Mouse (Mus musculus): ENCODE results near the gene St3gal2. TPM values are rescaled to one million over a fixed set of nuclear protein-coding genes. Genes with fewer than 3 reads are reported as not detected.

Gene St3gal2
- polyA plus RNA-seq, 1 experiment from 2014 or later: 10.1 TPM

GRCm38 (mm10) chr8:110944276-110944876 is 24.7 kb downstream of the St3gal2 start:
- H3K27me3 ChIP-seq (ENCODE audit: insufficient read depth, low read length): no peaks in the 10 kb centered on the region
- H3K9ac ChIP-seq (replicated peaks): no peak overlapping the region
- TF ChIP-seq EP300 (IDR thresholded peaks at IDR 0.05; ENCODE audit: low read depth) (no peak), CTCF (IDR thresholded peaks at IDR 0.05; ENCODE audit: low read depth) (no peak)
- H3K36me3 ChIP-seq (replicated peaks; ENCODE audit: insufficient read depth, low read length): no peaks in the 10 kb centered on the region; the same call in 1 of the 2 replicates
- no peak overlapping the region for H3K4me2 ChIP-seq (ENCODE audit: low read depth, low read length)
- H3K27ac ChIP-seq (ENCODE audit: low read depth): no peak overlapping the region
- DNase-seq: no peak
- no peaks in the 10 kb centered on the region for H3K9me3 ChIP-seq (ENCODE audit: low read length)
- no peak for ATAC-seq
- H3K4me1 ChIP-seq (ENCODE audit: insufficient read depth): peaks cover 10% of the 10 kb centered on the region
- H3K4me3 ChIP-seq (ENCODE audit: low read depth, low read length): no peak overlapping the region
- WGBS (ENCODE audit: insufficient replicate concordance): 53% methylated on average over 7 of the region's 7 CpGs

DNA sequence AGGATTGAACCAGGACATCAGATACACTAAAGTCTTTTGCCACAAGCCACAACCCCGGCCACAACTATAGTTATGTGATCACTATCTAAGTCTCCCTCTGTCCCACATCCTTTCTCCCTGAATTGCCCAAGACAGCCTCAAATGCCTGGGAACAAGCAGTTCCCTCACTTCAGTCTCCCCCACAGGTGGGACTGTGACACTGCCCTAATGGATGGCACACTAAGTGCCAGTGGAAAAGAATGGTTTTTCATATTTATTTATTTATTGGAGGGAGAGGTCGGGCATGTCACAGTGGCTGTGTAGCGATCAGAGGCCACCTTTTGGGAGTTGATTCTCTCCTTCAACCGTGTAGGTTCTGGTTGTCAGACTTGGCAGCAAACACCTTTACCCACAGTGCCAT is 26.0 kb downstream of the St3gal2 start:
- no peak overlapping the region for H3K4me3 ChIP-seq (ENCODE audit: low read depth, low read length)
- H3K4me2 ChIP-seq (ENCODE audit: low read depth, low read length): no peak overlapping the region
- no peak overlapping the region for H3K9ac ChIP-seq (replicated peaks)
- no peak for TF ChIP-seq EP300 (IDR thresholded peaks at IDR 0.05; ENCODE audit: low read depth)
- no peak for TF ChIP-seq CTCF (IDR thresholded peaks at IDR 0.05; ENCODE audit: low read depth)
- ATAC-seq (no peak), DNase-seq (no peak)
- WGBS (ENCODE audit: insufficient replicate concordance): 49% methylated on average over 4 of the region's 4 CpGs
- peaks cover 3% of the 10 kb centered on the region; the same call in 1 of the 2 replicates for H3K36me3 ChIP-seq (replicated peaks; ENCODE audit: insufficient read depth, low read length)
- no peak overlapping the region for H3K27ac ChIP-seq (ENCODE audit: low read depth)
- no peaks in the 10 kb centered on the region for H3K27me3 ChIP-seq (ENCODE audit: insufficient read depth, low read length)
- no peaks in the 10 kb centered on the region for H3K9me3 ChIP-seq (ENCODE audit: low read length)
- H3K4me1 ChIP-seq (ENCODE audit: insufficient read depth): peaks cover 7% of the 10 kb centered on the region

GRCm38 (mm10) chr8:110950065-110950484 is 30.4 kb downstream of the St3gal2 start:
- WGBS (ENCODE audit: insufficient replicate concordance): 73% methylated on average over 17 of the region's 17 CpGs
- ATAC-seq: no peak
- no peak overlapping the region for H3K9ac ChIP-seq (replicated peaks)
- no peaks in the 10 kb centered on the region for H3K27me3 ChIP-seq (ENCODE audit: insufficient read depth, low read length)
- DNase-seq: no peak
- no peak overlapping the region for H3K4me2 ChIP-seq (ENCODE audit: low read depth, low read length)
- no peak overlapping the region for H3K27ac ChIP-seq (ENCODE audit: low read depth)
- H3K9me3 ChIP-seq (ENCODE audit: low read length): no peaks in the 10 kb centered on the region
- TF ChIP-seq CTCF (IDR thresholded peaks at IDR 0.05; ENCODE audit: low read depth) (no peak), EP300 (IDR thresholded peaks at IDR 0.05; ENCODE audit: low read depth) (no peak)
- H3K4me1 ChIP-seq (ENCODE audit: insufficient read depth): peaks cover 2% of the 10 kb centered on the region; the same call in 1 of the 2 replicates
- no peak overlapping the region for H3K4me3 ChIP-seq (ENCODE audit: low read depth, low read length)
- H3K36me3 ChIP-seq (replicated peaks; ENCODE audit: insufficient read depth, low read length): peaks cover 5% of the 10 kb centered on the region; the same call in 1 of the 2 replicates

DNA sequence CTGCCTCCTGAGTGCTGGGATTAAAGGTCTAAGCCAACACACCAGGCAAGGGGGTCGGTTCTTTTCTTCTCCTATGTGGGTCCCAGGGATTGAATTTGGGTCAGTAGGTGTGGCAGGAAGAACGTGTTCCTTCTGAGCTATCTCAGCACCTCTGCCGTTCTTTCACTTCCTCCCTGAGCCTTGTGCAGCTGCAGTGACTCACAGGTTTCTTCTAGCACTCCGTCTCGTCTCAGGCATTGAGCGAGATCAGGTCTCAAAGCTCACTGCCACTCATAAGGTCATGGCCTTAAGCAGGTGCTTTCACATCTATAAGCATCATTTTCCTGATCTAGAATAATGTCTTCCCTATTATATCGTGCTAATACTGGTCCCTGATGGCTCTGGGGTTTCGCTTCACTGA is 35.1 kb downstream of the St3gal2 start:
- H3K4me1 ChIP-seq (ENCODE audit: insufficient read depth): peaks cover 2% of the 10 kb centered on the region; the same call in 1 of the 2 replicates
- no peak for DNase-seq
- no peak overlapping the region for H3K27ac ChIP-seq (ENCODE audit: low read depth)
- WGBS (ENCODE audit: insufficient replicate concordance): 60% methylated on average over 8 of the region's 8 CpGs
- no peak for ATAC-seq
- peaks cover 25% of the 10 kb centered on the region for H3K36me3 ChIP-seq (replicated peaks; ENCODE audit: insufficient read depth, low read length)
- H3K9ac ChIP-seq (replicated peaks): no peak overlapping the region
- H3K9me3 ChIP-seq (ENCODE audit: low read length): no peaks in the 10 kb centered on the region
- H3K27me3 ChIP-seq (ENCODE audit: insufficient read depth, low read length): no peaks in the 10 kb centered on the region
- no peak overlapping the region for H3K4me2 ChIP-seq (ENCODE audit: low read depth, low read length)
- TF ChIP-seq CTCF (IDR thresholded peaks at IDR 0.05; ENCODE audit: low read depth) (no peak), EP300 (IDR thresholded peaks at IDR 0.05; ENCODE audit: low read depth) (no peak)
- no peak overlapping the region for H3K4me3 ChIP-seq (ENCODE audit: low read depth, low read length)

DNA sequence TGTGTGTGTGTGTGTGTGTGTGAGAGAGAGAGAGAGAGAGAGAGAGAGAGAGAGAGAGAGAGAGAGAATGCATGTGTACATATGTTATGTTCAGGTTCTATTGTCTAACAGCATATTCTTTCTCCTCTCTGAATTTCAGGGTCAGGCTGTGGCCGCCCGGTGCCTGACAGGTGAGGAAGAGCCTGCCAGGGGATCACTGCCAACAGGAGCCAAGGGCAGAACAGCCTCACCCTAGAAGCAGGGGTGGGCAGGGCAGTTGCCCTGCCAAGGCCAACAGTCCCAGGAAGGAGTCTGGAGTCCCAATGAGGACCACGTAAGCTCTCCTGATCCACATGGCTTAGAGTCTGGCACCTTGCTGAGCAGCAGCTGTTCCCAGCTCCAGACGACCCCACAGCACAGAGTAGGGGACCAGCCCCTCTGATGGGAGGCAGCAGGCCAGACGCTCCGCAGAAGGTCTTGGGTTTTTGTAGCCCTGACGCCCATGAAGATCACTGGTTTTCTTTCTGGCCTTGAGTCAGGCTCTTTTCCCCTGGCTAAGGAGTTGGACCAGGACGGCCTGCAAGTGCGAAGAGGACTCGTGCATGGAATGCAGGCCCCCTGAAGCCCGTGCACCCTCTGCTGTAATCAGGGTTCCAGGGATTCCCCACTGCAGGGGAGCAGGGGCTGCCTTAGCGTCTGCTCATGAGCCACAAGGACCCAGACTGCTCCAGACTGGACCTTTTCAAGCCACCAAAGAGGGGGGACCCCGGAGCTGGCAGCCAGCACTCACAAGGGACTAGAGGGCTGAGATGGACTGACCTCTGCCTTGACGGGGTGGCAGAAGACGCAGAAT is 37.1 kb downstream of the St3gal2 start:
- TF ChIP-seq EP300 (IDR thresholded peaks at IDR 0.05; ENCODE audit: low read depth) (no peak), CTCF (IDR thresholded peaks at IDR 0.05; ENCODE audit: low read depth) (no peak)
- no peak overlapping the region for H3K9ac ChIP-seq (replicated peaks)
- no peak overlapping the region for H3K4me3 ChIP-seq (ENCODE audit: low read depth, low read length)
- H3K27ac ChIP-seq (ENCODE audit: low read depth): no peak overlapping the region
- H3K4me2 ChIP-seq (ENCODE audit: low read depth, low read length): no peak overlapping the region
- no peaks in the 10 kb centered on the region for H3K9me3 ChIP-seq (ENCODE audit: low read length)
- ATAC-seq: no peak
- peaks cover 26% of the 10 kb centered on the region for H3K36me3 ChIP-seq (replicated peaks; ENCODE audit: insufficient read depth, low read length)
- no peaks in the 10 kb centered on the region for H3K27me3 ChIP-seq (ENCODE audit: insufficient read depth, low read length)
- 87% methylated on average over 15 of the region's 15 CpGs for WGBS (ENCODE audit: insufficient replicate concordance)
- no peak for DNase-seq
- H3K4me1 ChIP-seq (ENCODE audit: insufficient read depth): no peaks in the 10 kb centered on the region

DNA sequence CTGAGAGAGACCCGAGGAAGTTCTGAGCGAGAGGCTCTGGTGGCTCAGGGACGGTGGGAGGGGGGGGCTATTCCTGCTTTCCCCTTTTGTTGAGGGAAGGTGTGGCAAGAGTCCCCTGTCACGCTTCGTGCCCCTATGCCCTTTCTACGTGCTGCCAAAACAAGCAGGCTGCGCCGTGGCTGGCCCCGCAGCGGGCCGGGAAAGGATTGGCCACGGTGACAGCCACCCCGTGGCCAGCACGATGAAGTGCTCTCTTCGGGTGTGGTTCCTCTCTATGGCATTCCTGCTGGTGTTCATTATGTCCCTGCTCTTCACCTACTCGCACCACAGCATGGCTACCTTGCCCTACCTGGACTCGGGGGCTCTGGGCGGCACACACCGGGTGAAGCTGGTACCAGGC is 37.7 kb downstream of the St3gal2 start:
- ATAC-seq: no peak

More for the DNA sequence above, 37.7 kb downstream of the St3gal2 start:
- Histone ChIP-seq H3K9me3 (ENCODE audit: low read length) (no peaks in the 10 kb centered on the region), H3K4me3 (ENCODE audit: low read depth, low read length) (no peak overlapping the region), H3K36me3 (replicated peaks; ENCODE audit: insufficient read depth, low read length) (peaks cover 28% of the 10 kb centered on the region), H3K4me2 (ENCODE audit: low read depth, low read length) (no peak overlapping the region), H3K4me1 (ENCODE audit: insufficient read depth) (no peaks in the 10 kb centered on the region), H3K27ac (ENCODE audit: low read depth) (no peak overlapping the region), H3K9ac (replicated peaks) (no peak overlapping the region), H3K27me3 (ENCODE audit: insufficient read depth, low read length) (no peaks in the 10 kb centered on the region)
- no peak for DNase-seq
- no peak for TF ChIP-seq EP300 (IDR thresholded peaks at IDR 0.05; ENCODE audit: low read depth)
- no peak for TF ChIP-seq CTCF (IDR thresholded peaks at IDR 0.05; ENCODE audit: low read depth)
- WGBS (ENCODE audit: insufficient replicate concordance): 93% methylated on average over 19 of the region's 19 CpGs
